In the genomic region with DNA sequence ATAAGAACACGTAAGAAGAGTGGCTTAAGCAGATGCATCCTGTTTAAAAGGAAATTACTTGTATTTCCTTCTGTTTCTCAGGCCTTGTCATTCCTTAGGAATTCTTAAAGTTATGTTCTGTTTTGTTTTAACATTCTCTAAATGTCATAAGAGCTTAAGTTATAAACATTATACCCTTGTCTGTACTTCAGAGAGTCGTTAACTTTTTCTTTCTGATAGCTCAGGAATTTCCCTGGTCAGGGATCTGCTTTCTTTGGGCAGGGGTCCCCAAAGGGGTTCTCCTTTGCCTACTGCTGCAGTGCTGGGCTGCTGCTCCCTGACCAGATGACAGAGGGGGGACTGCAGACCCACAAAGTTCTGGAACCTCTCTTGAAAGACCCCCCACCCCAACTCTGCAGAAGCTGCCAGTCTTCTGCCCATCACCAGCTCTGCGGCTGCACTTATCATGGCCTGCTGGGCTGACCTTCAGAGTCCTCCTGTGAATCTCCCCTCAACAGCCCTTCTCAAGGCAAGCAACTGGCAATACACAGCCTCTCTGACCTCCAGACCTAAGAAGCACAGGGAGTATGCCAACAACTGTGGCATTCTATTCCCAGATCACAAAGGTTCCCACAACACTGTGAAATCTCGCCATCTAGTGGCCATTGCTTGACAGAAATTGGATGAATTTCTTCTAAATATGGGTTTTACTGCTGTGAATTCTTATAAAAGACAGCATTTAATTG, we compare ENCODE assay signal across 9 mouse cellular contexts. TPM values are rescaled to one million over a fixed set of nuclear protein-coding genes. Genes with fewer than 3 reads are reported as not detected.
DNase-seq lines count a peak whose midpoint lies in the region; ATAC-seq and TF ChIP-seq lines count a peak whose summit lies in the region.
"Had no signal": no experiment of that assay in that cellular context is flagged by ENCODE, and none has a peak within 500 bp of the region (broad histone marks: within the 10 kb centered on the region; RNA-seq: fewer than 3 reads in every experiment).

No protein-coding gene starts in this region.

- DNase-seq in urinary bladder, postnatal 14 days (ENCODE audit: low spot score): peak; percentile 60
- DNase-seq in urinary bladder, adult 2 months (ENCODE audit: low spot score): no peak
- DNase-seq in cerebellum, postnatal 36 days: peak; percentile 30 to 57
- peak; percentile 35 to 75 for DNase-seq in heart, adult 18-20 months
- DNase-seq in kidney, adult 11 months: peak; percentile 5
- DNase-seq in midbrain, postnatal 0 days (ENCODE audit: low spot score): peak; percentile 91
- peak; percentile 32 for DNase-seq in thymus, postnatal 14 days

- no peaks in the 10 kb centered on the region for H3K4me1 ChIP-seq in limb, embryonic 12.5 days (replicated peaks)
- no peaks in the 10 kb centered on the region for H3K4me1 ChIP-seq in midbrain, postnatal 0 days (ENCODE audit: insufficient read depth, low read length)

- H3K4me3 ChIP-seq in limb, embryonic 12.5 days (replicated peaks): no peak overlapping the region
- H3K4me3 ChIP-seq in midbrain, postnatal 0 days (ENCODE audit: low read depth, low read length): no peak overlapping the region

- no peak overlapping the region for H3K9ac ChIP-seq in limb, embryonic 12.5 days (replicated peaks)
- no peak overlapping the region for H3K9ac ChIP-seq in midbrain, postnatal 0 days (replicated peaks; ENCODE audit: low read length, poor library complexity, severe bottlenecking)

- H3K27me3 ChIP-seq in limb, embryonic 12.5 days: no peaks in the 10 kb centered on the region
- H3K27me3 ChIP-seq in midbrain, postnatal 0 days (ENCODE audit: insufficient read depth, low read length): no peaks in the 10 kb centered on the region

- peak; percentile 93 for TF ChIP-seq CTCF in midbrain, postnatal 0 days (IDR thresholded peaks at IDR 0.05)

- H3K36me3 ChIP-seq in limb, embryonic 12.5 days: no peaks in the 10 kb centered on the region
- no peaks in the 10 kb centered on the region for H3K36me3 ChIP-seq in midbrain, postnatal 0 days (ENCODE audit: insufficient read depth, low read length)

- 40% methylated on average over 4 of the region's 4 CpGs for WGBS in limb, embryonic 12.5 days
- whole genome bisulfite sequencing in midbrain, postnatal 0 days: 52% methylated on average over 4 of the region's 4 CpGs

- no peak overlapping the region for H3K4me2 ChIP-seq in limb, embryonic 12.5 days
- H3K4me2 ChIP-seq in midbrain, postnatal 0 days (ENCODE audit: low read depth, low read length, poor library complexity, severe bottlenecking): no peak overlapping the region

- 0 out of 2 replicates have a peak overlapping the region, but pooled peaks have one; percentile 50 for H3K27ac ChIP-seq in limb, embryonic 12.5 days
- H3K27ac ChIP-seq in midbrain, postnatal 0 days (ENCODE audit: low read depth, low read length): no peak overlapping the region

- no peaks in the 10 kb centered on the region for H3K9me3 ChIP-seq in limb, embryonic 12.5 days
- H3K9me3 ChIP-seq in midbrain, postnatal 0 days (ENCODE audit: low read length): no peaks in the 10 kb centered on the region

- ATAC-seq in limb, embryonic 12.5 days (ENCODE audit: insufficient number of reproducible peaks, insufficient read depth, low FRiP score, low TSS enrichment, low read depth): peak; percentile 68
- ATAC-seq in midbrain, postnatal 0 days (ENCODE audit: low FRiP score): peak; percentile 72; the same call in 1 of the 2 replicates

RNA-seq across cellular contexts. Expression of a gene that starts 18.9 kb away (rescaled TPM):
- 11.1 and 14.0 TPM in 2 replicates for polyA plus RNA-seq in urinary bladder, adult 2 months (2012; rRNA removed)
- 1 to 10 TPM; 8.0 to 8.5 TPM for total RNA-seq in heart, adult 18-20 months (2021)
- 51.1 and 54.9 TPM in 2 replicates for polyA plus RNA-seq in limb, embryonic 12.5 days (2016; fragmentation: Nextera tagmentation; extraction: Ambion mirVana)
- 22.9 and 35.1 TPM in 2 replicates for total RNA-seq in midbrain, postnatal 0 days (2014; rRNA removed)
- 24.4 and 26.1 TPM in 2 replicates for polyA plus RNA-seq in midbrain, postnatal 0 days (2015; fragmentation: Nextera tagmentation; extraction: Ambion mirVana)

RNA-seq across cellular contexts. Expression of a gene that starts 32.3 kb away (rescaled TPM):
- not detected in 2 replicates for polyA plus RNA-seq in urinary bladder, adult 2 months (2012; rRNA removed)
- total RNA-seq in heart, adult 18-20 months (2021): not detected
- not detected in 2 replicates for polyA plus RNA-seq in limb, embryonic 12.5 days (2016; fragmentation: Nextera tagmentation; extraction: Ambion mirVana)
- not detected in 2 replicates for total RNA-seq in midbrain, postnatal 0 days (2014; rRNA removed)
- polyA plus RNA-seq in midbrain, postnatal 0 days (2015; fragmentation: Nextera tagmentation; extraction: Ambion mirVana): not detected in 2 replicates
- polyA plus RNA-seq: small intestine, adult 2 months had no signal
